16 mouse cellular contexts compared by ENCODE assay signal in the genomic region with DNA sequence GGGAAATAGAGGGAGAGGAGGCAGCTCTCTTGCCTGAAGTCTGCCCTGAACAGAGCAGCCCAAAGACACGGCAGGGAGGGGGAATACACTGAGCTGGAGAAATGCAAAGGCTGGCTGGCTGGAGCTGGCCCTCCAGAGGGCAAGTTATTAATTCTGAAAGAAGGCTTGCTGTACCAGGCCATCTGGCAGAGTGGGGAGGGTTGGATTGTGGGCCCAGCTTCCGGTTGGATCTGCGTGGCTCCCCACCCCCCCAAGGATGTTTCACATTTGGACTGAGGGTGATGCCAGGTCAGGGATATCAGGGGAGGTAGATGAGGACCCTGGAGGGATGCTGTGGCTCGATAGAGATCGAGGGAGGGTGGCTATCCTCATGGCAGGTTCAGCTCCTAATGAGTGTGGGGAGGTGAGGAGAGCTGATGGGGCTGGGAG.
DNase-seq lines count a peak whose midpoint lies in the region; ATAC-seq and TF ChIP-seq lines count a peak whose summit lies in the region.
"Had no signal": no experiment of that assay in that cellular context is flagged by ENCODE, and none has a peak within 500 bp of the region (broad histone marks: within the 10 kb centered on the region; RNA-seq: fewer than 3 reads in every experiment).

No protein-coding gene starts in this region.

- peak; percentile 71 for DNase-seq in retina, embryonic 14.5 days (ENCODE audit: low spot score)
- no peak for DNase-seq in retina, postnatal 1 day
- peak; percentile 75 for DNase-seq in forebrain, embryonic 14.5 days (ENCODE audit: low spot score)
- peak; percentile 70 for DNase-seq in hindbrain, postnatal 0 days (ENCODE audit: low spot score)
- no peak for DNase-seq in liver, embryonic 11.5 days (ENCODE audit: low spot score)
- DNase-seq in thymus, postnatal 10 days (ENCODE audit: low spot score in 2 of 2) = no peak
- DNase-seq in left cerebral cortex, postnatal 10 days (ENCODE audit: extremely low spot score in 1 of 2, low spot score in 2 of 2) = no peak
- DNase-seq: adrenal gland, adult 2 months; gastrocnemius, postnatal 25 days; kidney, postnatal 4 days; liver, embryonic 13.5 days; lung, postnatal 14 days had no signal

- peak overlapping the region; percentile 15; the same call in 1 of the 2 replicates for H3K4me2 ChIP-seq in forebrain, embryonic 14.5 days (ENCODE audit: low read length)
- peak overlapping the region; percentile 7; the same call in 1 of the 2 replicates for H3K4me2 ChIP-seq in hindbrain, postnatal 0 days (ENCODE audit: low read depth, low read length)
- peak overlapping the region; percentile 19 for H3K4me2 ChIP-seq in neural tube, embryonic 15.5 days
- H3K4me2 ChIP-seq in liver, embryonic 11.5 days = no peak overlapping the region
- H3K4me2 ChIP-seq: heart, embryonic 13.5 days; liver, embryonic 13.5 days had no signal

- H3K36me3 ChIP-seq in forebrain, embryonic 14.5 days (ENCODE audit: control insufficient read depth, insufficient read depth, low read length) = no peaks in the 10 kb centered on the region
- no peaks in the 10 kb centered on the region for H3K36me3 ChIP-seq in hindbrain, postnatal 0 days (ENCODE audit: insufficient read depth, low read length)
- no peaks in the 10 kb centered on the region for H3K36me3 ChIP-seq in neural tube, embryonic 15.5 days
- no peaks in the 10 kb centered on the region for H3K36me3 ChIP-seq in liver, embryonic 11.5 days (ENCODE audit: control insufficient read depth, insufficient read depth, low read length)
- H3K36me3 ChIP-seq: heart, embryonic 13.5 days; liver, embryonic 13.5 days had no signal

- 7% methylated on average over 5 of the region's 5 CpGs for WGBS in forebrain, embryonic 14.5 days
- 11% methylated on average over 5 of the region's 5 CpGs for WGBS in hindbrain, postnatal 0 days
- WGBS in neural tube, embryonic 15.5 days = 11% methylated on average over 5 of the region's 5 CpGs
- 59% methylated on average over 5 of the region's 5 CpGs for WGBS in liver, embryonic 11.5 days

- H3K9me3 ChIP-seq in forebrain, embryonic 14.5 days (replicated peaks; ENCODE audit: control insufficient read depth, low read length) = no peaks in the 10 kb centered on the region
- no peaks in the 10 kb centered on the region for H3K9me3 ChIP-seq in hindbrain, postnatal 0 days (ENCODE audit: low read length)
- H3K9me3 ChIP-seq in neural tube, embryonic 15.5 days (replicated peaks) = no peaks in the 10 kb centered on the region
- H3K9me3 ChIP-seq in liver, embryonic 11.5 days (ENCODE audit: control insufficient read depth, low read length) = no peaks in the 10 kb centered on the region
- H3K9me3 ChIP-seq: heart, embryonic 13.5 days; liver, embryonic 13.5 days had no signal

- TF ChIP-seq CTCF in hindbrain, postnatal 0 days (IDR thresholded peaks at IDR 0.05; ENCODE audit: low read depth) = no peak

- no peaks in the 10 kb centered on the region for H3K27me3 ChIP-seq in forebrain, embryonic 14.5 days (replicated peaks; ENCODE audit: control insufficient read depth, insufficient read depth, low read length)
- no peaks in the 10 kb centered on the region for H3K27me3 ChIP-seq in hindbrain, postnatal 0 days (ENCODE audit: insufficient read depth, low read length)
- peaks cover 8% of the 10 kb centered on the region; the same call in 1 of the 2 replicates for H3K27me3 ChIP-seq in neural tube, embryonic 15.5 days (replicated peaks)
- H3K27me3 ChIP-seq in liver, embryonic 11.5 days (replicated peaks; ENCODE audit: control insufficient read depth, insufficient read depth, low read length) = no peaks in the 10 kb centered on the region
- H3K27me3 ChIP-seq: CH12.LX; liver, embryonic 13.5 days had no signal

- peak; percentile 83 for ATAC-seq in forebrain, embryonic 14.5 days
- peak; percentile 72 for ATAC-seq in hindbrain, postnatal 0 days
- peak; percentile 67 for ATAC-seq in neural tube, embryonic 15.5 days (ENCODE audit: low FRiP score)
- ATAC-seq in liver, embryonic 11.5 days (replicated peaks; ENCODE audit: low FRiP score) = no peak

- peak overlapping the region; percentile 32; the same call in 1 of the 2 replicates for H3K9ac ChIP-seq in forebrain, embryonic 14.5 days (ENCODE audit: low read length)
- H3K9ac ChIP-seq in hindbrain, postnatal 0 days (replicated peaks; ENCODE audit: low read length) = no peak overlapping the region
- no peak overlapping the region for H3K9ac ChIP-seq in neural tube, embryonic 15.5 days (replicated peaks)
- no peak overlapping the region for H3K9ac ChIP-seq in liver, embryonic 11.5 days (ENCODE audit: low read depth, low read length)
- H3K9ac ChIP-seq: heart, embryonic 13.5 days; liver, embryonic 13.5 days had no signal

- intact Hi-C loops in left cerebral cortex, postnatal 10 days (cut with DNase I) = no loop called here

- no peak overlapping the region for H3K4me3 ChIP-seq in forebrain, embryonic 14.5 days (ENCODE audit: low read depth, low read length)
- H3K4me3 ChIP-seq in hindbrain, postnatal 0 days (ENCODE audit: low read length) = no peak overlapping the region
- no peak overlapping the region for H3K4me3 ChIP-seq in neural tube, embryonic 15.5 days (replicated peaks)
- H3K4me3 ChIP-seq in liver, embryonic 11.5 days (ENCODE audit: low read depth, low read length) = no peak overlapping the region
- H3K4me3 ChIP-seq: heart, embryonic 13.5 days; left cerebral cortex, adult 2 months; liver, embryonic 13.5 days had no signal

- peak overlapping the region; percentile 63 for H3K27ac ChIP-seq in forebrain, embryonic 14.5 days (ENCODE audit: low read depth, low read length)
- peak overlapping the region; percentile 41; the same call in 1 of the 2 replicates for H3K27ac ChIP-seq in hindbrain, postnatal 0 days
- peak overlapping the region; percentile 66 for H3K27ac ChIP-seq in neural tube, embryonic 15.5 days (replicated peaks)
- H3K27ac ChIP-seq in liver, embryonic 11.5 days (ENCODE audit: low read depth, low read length) = no peak overlapping the region
- H3K27ac ChIP-seq: heart, embryonic 13.5 days; left cerebral cortex, adult 2 months; liver, embryonic 13.5 days had no signal

- peaks cover 23% of the 10 kb centered on the region for H3K4me1 ChIP-seq in forebrain, embryonic 14.5 days (ENCODE audit: control insufficient read depth, insufficient read depth, low read length)
- H3K4me1 ChIP-seq in hindbrain, postnatal 0 days (ENCODE audit: insufficient read depth, low read length) = peaks cover 10% of the 10 kb centered on the region; the same call in 1 of the 2 replicates
- H3K4me1 ChIP-seq in neural tube, embryonic 15.5 days = peaks cover 50% of the 10 kb centered on the region
- H3K4me1 ChIP-seq in liver, embryonic 11.5 days (replicated peaks; ENCODE audit: control insufficient read depth, insufficient read depth, low read length) = no peaks in the 10 kb centered on the region
- H3K4me1 ChIP-seq: heart, embryonic 13.5 days had no signal

Comparison
In these comparisons a context has a peak if more than half of its experiments do, and no peak if none do; other contexts are left out.
1. DNase-seq: peak in retina, embryonic 14.5 days (single experiment), forebrain, embryonic 14.5 days (single experiment) and hindbrain, postnatal 0 days (single experiment); none in retina, postnatal 1 day (single experiment), liver, embryonic 11.5 days (single experiment), thymus, postnatal 10 days (0 of 2) and left cerebral cortex, postnatal 10 days (0 of 2).